Mouse (Mus musculus): ENCODE measurements around the gene Tmem95. TPM values are rescaled to one million over a fixed set of nuclear protein-coding genes. Genes with fewer than 3 reads are reported as not detected.

The Tmem95 gene
- polyA plus RNA-seq, 1 experiment from 2014 or later: not detected

GRCm38 (mm10) chr11:69878952-69879351, 1.1 kb upstream of the Tmem95 start:
- ATAC-seq (ENCODE audit: low FRiP score) (no peak), DNase-seq (ENCODE audit: low spot score) (no peak)
- Histone ChIP-seq H3K4me3 (ENCODE audit: low read depth, low read length) (peak overlapping the region; percentile 4; the same call in 1 of the 2 replicates), H3K9ac (ENCODE audit: low read depth, low read length) (no peak overlapping the region), H3K9me3 (ENCODE audit: control insufficient read depth, low read length) (no peaks in the 10 kb centered on the region), H3K27ac (ENCODE audit: low read depth, low read length) (no peak overlapping the region), H3K27me3 (ENCODE audit: control insufficient read depth, insufficient read depth, low read length) (no peaks in the 10 kb centered on the region), H3K4me2 (replicated peaks; ENCODE audit: low read depth, low read length) (no peak overlapping the region), H3K36me3 (ENCODE audit: control insufficient read depth, insufficient read depth, low read length) (no peaks in the 10 kb centered on the region), H3K4me1 (replicated peaks; ENCODE audit: control insufficient read depth, insufficient read depth, low read length) (no peaks in the 10 kb centered on the region; the same call in none of the 2 replicates)
- WGBS: 87% methylated on average over 6 of the region's 6 CpGs

- no peak overlapping the region for H3K27ac ChIP-seq (ENCODE audit: low read depth, low read length)
- ATAC-seq (ENCODE audit: low FRiP score): no peak
- no peak for DNase-seq (ENCODE audit: low spot score)
- H3K9ac ChIP-seq (ENCODE audit: low read depth, low read length): no peak overlapping the region
- no peak overlapping the region for H3K4me3 ChIP-seq (ENCODE audit: low read depth, low read length)
- H3K27me3 ChIP-seq (ENCODE audit: control insufficient read depth, insufficient read depth, low read length): no peaks in the 10 kb centered on the region
- WGBS: 80% methylated on average over 3 of the region's 3 CpGs
- H3K4me2 ChIP-seq (replicated peaks; ENCODE audit: low read depth, low read length): no peak overlapping the region
- H3K36me3 ChIP-seq (ENCODE audit: control insufficient read depth, insufficient read depth, low read length): no peaks in the 10 kb centered on the region
- no peaks in the 10 kb centered on the region for H3K9me3 ChIP-seq (ENCODE audit: control insufficient read depth, low read length)
- H3K4me1 ChIP-seq (replicated peaks; ENCODE audit: control insufficient read depth, insufficient read depth, low read length): no peaks in the 10 kb centered on the region; the same call in none of the 2 replicates
These were observed 581 bp upstream of the Tmem95 start for GRCm38 (mm10) chr11:69878399-69878798.

- H3K9ac ChIP-seq (ENCODE audit: low read depth, low read length): no peak overlapping the region
- peak; percentile 31; the same call in 1 of the 2 replicates for ATAC-seq (ENCODE audit: low FRiP score)
- H3K9me3 ChIP-seq (ENCODE audit: control insufficient read depth, low read length): no peaks in the 10 kb centered on the region
These were observed 951 bp downstream of the Tmem95 start for GRCm38 (mm10) chr11:69876867-69877266.

GRCm38 (mm10) chr11:69876186-69876585, 1.6 kb downstream of the Tmem95 start:
- no peak overlapping the region for H3K4me2 ChIP-seq (replicated peaks; ENCODE audit: low read depth, low read length)
- 71% methylated on average over 7 of the region's 7 CpGs for WGBS
- H3K27me3 ChIP-seq (ENCODE audit: control insufficient read depth, insufficient read depth, low read length): no peaks in the 10 kb centered on the region
- ATAC-seq (ENCODE audit: low FRiP score) (no peak), DNase-seq (ENCODE audit: low spot score) (no peak)
- no peak overlapping the region for H3K4me3 ChIP-seq (ENCODE audit: low read depth, low read length)
- H3K9me3 ChIP-seq (ENCODE audit: control insufficient read depth, low read length): no peaks in the 10 kb centered on the region
- no peaks in the 10 kb centered on the region for H3K36me3 ChIP-seq (ENCODE audit: control insufficient read depth, insufficient read depth, low read length)
- no peak overlapping the region for H3K27ac ChIP-seq (ENCODE audit: low read depth, low read length)
- H3K9ac ChIP-seq (ENCODE audit: low read depth, low read length): no peak overlapping the region
- no peaks in the 10 kb centered on the region; the same call in none of the 2 replicates for H3K4me1 ChIP-seq (replicated peaks; ENCODE audit: control insufficient read depth, insufficient read depth, low read length)

More at GRCm38 (mm10) chr11:69876867-69877266, 951 bp downstream of the Tmem95 start:
- no peaks in the 10 kb centered on the region for H3K36me3 ChIP-seq (ENCODE audit: control insufficient read depth, insufficient read depth, low read length)
- no peaks in the 10 kb centered on the region for H3K27me3 ChIP-seq (ENCODE audit: control insufficient read depth, insufficient read depth, low read length)
- no peak overlapping the region for H3K4me3 ChIP-seq (ENCODE audit: low read depth, low read length)
- H3K27ac ChIP-seq (ENCODE audit: low read depth, low read length): no peak overlapping the region
- peak; percentile 88 for DNase-seq (ENCODE audit: low spot score)
- 3% methylated on average over 12 of the region's 12 CpGs for WGBS
- H3K4me1 ChIP-seq (replicated peaks; ENCODE audit: control insufficient read depth, insufficient read depth, low read length): no peaks in the 10 kb centered on the region; the same call in none of the 2 replicates
- H3K4me2 ChIP-seq (replicated peaks; ENCODE audit: low read depth, low read length): peak overlapping the region; percentile 30; the same call in 1 of the 2 replicates

GRCm38 (mm10) chr11:69872451-69872850, 5.4 kb downstream of the Tmem95 start:
- Histone ChIP-seq H3K36me3 (ENCODE audit: control insufficient read depth, insufficient read depth, low read length) (no peaks in the 10 kb centered on the region), H3K27ac (ENCODE audit: low read depth, low read length) (no peak overlapping the region), H3K9me3 (ENCODE audit: control insufficient read depth, low read length) (no peaks in the 10 kb centered on the region), H3K9ac (ENCODE audit: low read depth, low read length) (no peak overlapping the region), H3K4me3 (ENCODE audit: low read depth, low read length) (no peak overlapping the region), H3K4me2 (replicated peaks; ENCODE audit: low read depth, low read length) (no peak overlapping the region), H3K4me1 (replicated peaks; ENCODE audit: control insufficient read depth, insufficient read depth, low read length) (no peaks in the 10 kb centered on the region), H3K27me3 (ENCODE audit: control insufficient read depth, insufficient read depth, low read length) (no peaks in the 10 kb centered on the region)
- ATAC-seq (ENCODE audit: low FRiP score): no peak
- WGBS: 84% methylated on average over 4 of the region's 4 CpGs
- no peak for DNase-seq (ENCODE audit: low spot score)

- Histone ChIP-seq H3K9ac (ENCODE audit: low read depth, low read length) (no peak overlapping the region), H3K36me3 (ENCODE audit: control insufficient read depth, insufficient read depth, low read length) (no peaks in the 10 kb centered on the region), H3K4me1 (replicated peaks; ENCODE audit: control insufficient read depth, insufficient read depth, low read length) (no peaks in the 10 kb centered on the region), H3K27ac (ENCODE audit: low read depth, low read length) (no peak overlapping the region), H3K9me3 (ENCODE audit: control insufficient read depth, low read length) (no peaks in the 10 kb centered on the region), H3K27me3 (ENCODE audit: control insufficient read depth, insufficient read depth, low read length) (no peaks in the 10 kb centered on the region), H3K4me2 (replicated peaks; ENCODE audit: low read depth, low read length) (no peak overlapping the region), H3K4me3 (ENCODE audit: low read depth, low read length) (no peak overlapping the region)
- ATAC-seq (ENCODE audit: low FRiP score) (no peak), DNase-seq (ENCODE audit: low spot score) (no peak)
- WGBS: 89% methylated on average over 7 of the region's 7 CpGs
These were observed 6.0 kb downstream of the Tmem95 start for GRCm38 (mm10) chr11:69871822-69872221.

GRCm38 (mm10) chr11:69870289-69871069, 7.3 kb downstream of the Tmem95 start:
- 99% methylated on average over 2 of the region's 2 CpGs for WGBS
- H3K4me3 ChIP-seq (ENCODE audit: low read depth, low read length): no peak overlapping the region
- no peak for ATAC-seq (ENCODE audit: low FRiP score)
- no peaks in the 10 kb centered on the region for H3K9me3 ChIP-seq (ENCODE audit: control insufficient read depth, low read length)
- H3K36me3 ChIP-seq (ENCODE audit: control insufficient read depth, insufficient read depth, low read length): no peaks in the 10 kb centered on the region
- H3K4me1 ChIP-seq (replicated peaks; ENCODE audit: control insufficient read depth, insufficient read depth, low read length): no peaks in the 10 kb centered on the region
- no peaks in the 10 kb centered on the region for H3K27me3 ChIP-seq (ENCODE audit: control insufficient read depth, insufficient read depth, low read length)
- DNase-seq (ENCODE audit: low spot score): no peak
- H3K27ac ChIP-seq (ENCODE audit: low read depth, low read length): no peak overlapping the region
- no peak overlapping the region for H3K4me2 ChIP-seq (replicated peaks; ENCODE audit: low read depth, low read length)
- H3K9ac ChIP-seq (ENCODE audit: low read depth, low read length): no peak overlapping the region

- no peaks in the 10 kb centered on the region for H3K9me3 ChIP-seq (ENCODE audit: control insufficient read depth, low read length)
- no peak overlapping the region for H3K27ac ChIP-seq (ENCODE audit: low read depth, low read length)
- no peaks in the 10 kb centered on the region for H3K27me3 ChIP-seq (ENCODE audit: control insufficient read depth, insufficient read depth, low read length)
- H3K4me2 ChIP-seq (replicated peaks; ENCODE audit: low read depth, low read length): no peak overlapping the region
- H3K36me3 ChIP-seq (ENCODE audit: control insufficient read depth, insufficient read depth, low read length): no peaks in the 10 kb centered on the region
- no peak for DNase-seq (ENCODE audit: low spot score)
- H3K4me3 ChIP-seq (ENCODE audit: low read depth, low read length): no peak overlapping the region
- WGBS: 76% methylated on average over 9 of the region's 9 CpGs
- ATAC-seq (ENCODE audit: low FRiP score): no peak
- H3K4me1 ChIP-seq (replicated peaks; ENCODE audit: control insufficient read depth, insufficient read depth, low read length): no peaks in the 10 kb centered on the region
- H3K9ac ChIP-seq (ENCODE audit: low read depth, low read length): no peak overlapping the region
These were observed 10.5 kb downstream of the Tmem95 start for GRCm38 (mm10) chr11:69867335-69867734.

GRCm38 (mm10) chr11:69865561-69865960, 12.3 kb downstream of the Tmem95 start:
- Histone ChIP-seq H3K9me3 (ENCODE audit: control insufficient read depth, low read length) (no peaks in the 10 kb centered on the region), H3K4me3 (ENCODE audit: low read depth, low read length) (no peak overlapping the region), H3K4me1 (replicated peaks; ENCODE audit: control insufficient read depth, insufficient read depth, low read length) (no peaks in the 10 kb centered on the region), H3K36me3 (ENCODE audit: control insufficient read depth, insufficient read depth, low read length) (no peaks in the 10 kb centered on the region), H3K9ac (ENCODE audit: low read depth, low read length) (no peak overlapping the region), H3K27me3 (ENCODE audit: control insufficient read depth, insufficient read depth, low read length) (no peaks in the 10 kb centered on the region), H3K4me2 (replicated peaks; ENCODE audit: low read depth, low read length) (no peak overlapping the region), H3K27ac (ENCODE audit: low read depth, low read length) (no peak overlapping the region)
- no peak for DNase-seq (ENCODE audit: low spot score)
- WGBS: 88% methylated on average over 9 of the region's 9 CpGs
- ATAC-seq (ENCODE audit: low FRiP score): no peak
